Mouse (Mus musculus) brain, adult 2 months (tissue): ENCODE measurements around the gene Ghr.

ENCODE experiments used
- DNase-seq: peaks from one replicate; pipeline ENCODE4 v3.0.0; 2011; ENCODE audit warnings: low read depth, low spot score

Gene Ghr

DNA sequence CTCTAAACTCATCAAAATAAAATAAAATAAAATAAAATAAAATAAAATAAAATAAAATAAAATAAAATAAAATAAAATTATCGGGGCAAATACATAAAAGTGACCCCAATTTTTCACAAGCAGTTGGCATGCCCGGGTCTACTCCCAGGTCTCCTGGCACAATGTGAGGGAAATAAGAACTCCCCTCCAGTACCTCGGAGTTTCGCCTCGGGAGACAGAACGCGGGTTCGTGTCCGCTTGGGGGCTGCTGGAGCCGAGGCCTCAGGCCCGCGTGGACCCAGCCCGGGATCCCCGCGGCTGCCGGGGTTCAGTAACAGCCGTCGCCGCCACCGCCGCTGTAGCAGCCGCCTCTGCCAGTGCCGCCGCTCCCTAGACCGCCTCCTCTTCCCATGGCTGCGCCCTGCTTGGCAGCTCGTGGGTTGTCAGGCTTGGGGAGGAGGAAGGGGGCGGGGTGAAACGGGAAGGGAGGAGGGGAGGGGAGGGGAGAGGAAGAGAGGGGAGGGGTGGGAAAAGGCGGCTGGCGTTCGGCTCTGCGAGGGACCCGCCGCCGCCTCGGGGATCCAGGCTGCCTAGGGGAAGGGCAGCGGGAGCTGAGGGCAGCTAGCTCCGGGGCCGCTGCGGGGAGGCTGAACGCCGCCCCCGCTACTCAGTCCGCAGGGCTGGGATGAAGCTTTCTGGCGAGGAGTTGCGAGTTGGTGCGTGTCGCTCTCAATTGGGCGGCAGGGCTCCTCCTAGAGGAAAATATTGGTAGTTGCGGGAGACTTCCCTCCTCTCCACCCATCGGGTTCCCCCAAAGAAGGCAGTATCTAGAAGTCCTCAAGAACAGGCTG, at the start of gene Ghr:
Gene Ghr (minus strand): TSS at position 686 of the 830 bp plus-strand sequence.
- DNase-seq: peak; percentile 94

DNA sequence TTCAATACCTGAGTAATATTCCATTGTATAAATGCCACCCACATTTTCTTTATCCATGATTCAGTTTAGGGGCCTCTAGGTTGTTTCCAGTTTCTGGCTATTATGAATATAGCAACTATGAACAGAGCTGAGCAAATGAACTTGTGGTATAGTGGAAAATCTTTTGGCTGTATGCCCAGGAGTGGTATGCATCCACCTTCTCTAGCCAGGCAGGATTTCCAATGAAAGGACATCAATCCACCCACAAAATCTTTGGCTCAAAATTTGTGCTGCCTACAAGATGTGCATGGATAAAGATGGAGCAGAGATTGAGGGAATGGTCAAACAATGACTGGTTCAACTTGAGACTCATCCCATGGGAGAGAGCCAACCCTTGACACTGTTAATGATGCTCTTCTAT, 39.5 kb upstream of the Ghr start:
- peak; percentile 2 for DNase-seq

- no peak for DNase-seq
Measured at GRCm38 (mm10) chr15:3620368-3620767, 37.1 kb upstream of the Ghr start.

- DNase-seq: no peak
Measured at GRCm38 (mm10) chr15:3618311-3618710, 35.0 kb upstream of the Ghr start.

DNA sequence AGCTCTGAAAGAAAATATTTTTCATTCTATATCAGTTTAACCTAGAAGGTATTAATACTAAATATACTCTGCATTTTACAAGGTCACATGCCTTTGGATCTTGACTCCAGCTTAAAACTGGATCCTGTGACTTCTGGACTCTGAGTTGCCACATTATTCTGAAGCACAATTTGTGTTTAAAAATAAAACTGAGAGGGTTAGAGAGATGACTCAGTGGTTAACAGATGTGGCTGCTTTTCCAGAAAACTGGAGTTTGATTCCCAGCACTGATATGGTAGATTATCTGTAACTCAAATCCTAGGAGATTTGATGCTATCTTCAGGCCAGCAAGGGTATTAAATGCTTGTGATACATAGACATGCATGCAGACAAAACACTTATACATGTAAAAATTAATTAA, 28.7 kb upstream of the Ghr start:
- DNase-seq: no peak

DNA sequence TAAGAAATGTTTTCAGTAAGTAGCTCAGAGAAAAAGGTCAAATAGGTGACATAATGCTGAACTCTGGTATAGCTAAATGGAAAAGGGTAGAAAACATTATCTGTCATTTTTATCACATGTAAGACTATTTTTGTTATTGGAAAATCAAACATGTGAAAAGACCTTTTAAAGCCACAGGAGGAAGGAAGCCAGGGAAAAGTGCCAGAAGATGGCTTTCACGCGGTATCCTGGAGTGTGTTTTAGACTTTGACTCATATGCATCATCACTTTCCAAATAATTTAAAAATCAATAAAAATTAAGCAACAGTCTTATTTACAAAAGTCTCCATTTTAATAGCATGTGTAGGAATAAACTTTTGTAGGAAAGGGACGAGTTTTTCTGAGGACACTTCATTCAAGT, 24.7 kb upstream of the Ghr start:
- no peak for DNase-seq

- no peak for DNase-seq
Measured at GRCm38 (mm10) chr15:3602098-3602486, 18.8 kb upstream of the Ghr start.

GRCm38 (mm10) chr15:3601422-3602097, 18.3 kb upstream of the Ghr start:
- DNase-seq: no peak

DNA sequence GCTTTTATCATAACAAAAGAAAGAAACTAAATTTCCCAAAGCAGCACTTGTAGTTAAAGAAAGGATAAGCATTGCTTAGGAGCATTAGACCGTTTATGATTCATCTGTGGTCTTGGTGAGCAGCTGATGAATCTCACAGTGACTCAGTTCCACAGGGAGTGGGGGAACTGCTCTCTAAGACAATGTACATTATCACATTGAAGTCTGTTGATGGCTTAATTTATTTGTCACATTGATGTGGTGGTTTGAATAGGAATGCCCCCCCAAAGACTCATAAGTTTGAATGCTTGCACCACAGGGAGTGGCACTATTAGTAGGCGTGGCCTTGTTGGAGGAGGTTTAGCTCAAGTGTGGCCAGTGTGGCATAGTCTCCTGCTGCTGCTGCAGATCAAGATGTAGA, 4.6 kb upstream of the Ghr start:
- peak; percentile 47 for DNase-seq

- DNase-seq: no peak
Measured at GRCm38 (mm10) chr15:3584361-3584760, 1.1 kb upstream of the Ghr start.

DNA sequence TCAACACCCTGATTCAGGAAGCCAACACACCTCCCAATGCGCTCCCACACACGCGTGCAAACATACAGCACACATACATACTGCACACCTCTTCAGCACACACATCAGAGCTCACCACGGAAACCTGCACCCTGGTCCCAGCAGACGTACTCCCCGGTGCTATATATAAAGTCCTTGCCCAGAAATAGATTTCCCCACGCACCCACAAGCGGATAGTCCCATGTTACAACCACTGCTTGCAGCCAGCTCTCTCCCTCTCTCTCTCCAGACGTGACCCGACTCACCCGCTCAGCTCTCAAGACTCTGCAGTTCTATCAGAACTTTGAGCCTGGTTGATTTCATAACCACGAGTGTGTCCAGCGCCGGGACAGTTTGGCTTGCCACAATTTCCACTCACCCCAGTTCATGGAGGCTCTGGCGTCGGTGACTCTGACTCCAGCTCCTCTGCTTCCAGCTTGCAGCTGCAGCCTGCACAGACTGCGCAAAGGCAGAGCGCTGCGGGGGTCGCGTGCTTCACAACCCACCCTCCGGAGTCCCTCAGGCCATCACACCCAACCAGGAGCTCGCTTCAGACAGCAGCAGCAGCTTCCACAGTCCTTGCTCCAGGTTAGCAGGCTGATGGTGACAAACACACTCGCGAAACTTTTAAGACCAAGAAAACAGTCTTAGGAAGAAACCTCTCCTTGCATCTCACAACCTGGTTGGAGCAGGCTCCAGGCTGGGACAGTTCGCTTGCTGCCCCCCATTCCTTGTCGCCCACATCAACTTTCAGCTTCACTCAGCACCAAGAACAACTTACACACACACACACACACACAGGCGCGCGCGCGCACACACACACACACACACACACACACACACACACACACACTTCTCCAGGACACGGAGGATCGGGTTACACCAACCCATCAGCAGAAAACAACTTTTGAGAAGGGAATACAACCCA, 1.2 kb downstream of the Ghr start:
- peak; percentile 63 for DNase-seq

DNA sequence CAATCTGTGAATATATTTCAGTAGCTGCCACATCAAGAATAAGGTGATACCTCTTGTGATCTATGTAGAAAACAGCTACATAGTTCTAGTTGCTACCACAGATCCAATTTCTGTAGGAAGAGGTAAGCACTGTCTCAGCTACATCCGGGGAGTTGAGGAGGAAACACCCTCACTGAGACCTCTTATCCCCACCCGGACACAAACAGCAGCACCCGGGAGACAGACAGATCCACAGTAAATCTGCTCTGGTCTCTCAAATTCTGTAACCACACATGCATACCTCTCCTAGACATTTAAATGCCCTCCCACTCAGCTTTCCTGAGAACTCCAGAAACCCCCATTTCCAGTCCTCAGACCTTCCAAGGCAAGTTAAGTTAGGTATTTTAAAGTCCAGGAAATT, 2.0 kb downstream of the Ghr start:
- DNase-seq: no peak

- DNase-seq: peak; percentile 53
Measured at GRCm38 (mm10) chr15:3580216-3580615, 3.1 kb downstream of the Ghr start.

GRCm38 (mm10) chr15:3578286-3578980, 4.9 kb downstream of the Ghr start:
- peak; percentile 13 for DNase-seq

GRCm38 (mm10) chr15:3569178-3569903, 14.0 kb downstream of the Ghr start:
- DNase-seq: peak; percentile 52

GRCm38 (mm10) chr15:3564570-3564969, 18.7 kb downstream of the Ghr start:
- DNase-seq: no peak

DNA sequence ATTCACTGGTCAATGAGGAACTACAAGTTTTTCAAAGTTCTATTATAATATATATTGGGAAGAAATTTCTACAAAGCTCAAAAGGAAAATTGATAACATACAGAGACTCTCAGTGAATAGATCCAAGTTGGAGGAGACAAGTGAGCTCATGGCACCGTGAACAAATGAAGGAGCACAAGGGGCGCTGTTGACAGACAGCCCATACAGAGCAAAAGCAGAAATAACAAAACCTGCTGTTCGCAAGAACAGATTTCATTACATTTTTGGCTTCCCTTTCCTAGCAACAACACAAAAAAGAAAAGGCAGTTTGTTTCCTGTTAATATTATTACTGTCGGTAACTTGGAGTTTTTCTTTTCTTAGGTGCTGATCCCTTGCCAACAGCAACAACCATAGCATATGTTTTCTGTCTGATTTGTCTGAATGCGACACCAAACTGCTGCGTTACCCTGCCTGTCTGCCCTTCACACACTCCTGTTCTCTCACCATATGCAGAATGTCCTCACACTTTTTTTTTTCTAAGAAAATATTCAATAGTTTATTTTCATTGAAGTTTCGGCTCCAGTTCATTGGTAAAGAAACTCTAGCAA, 19.3 kb downstream of the Ghr start:
- DNase-seq: peak; percentile 21

DNA sequence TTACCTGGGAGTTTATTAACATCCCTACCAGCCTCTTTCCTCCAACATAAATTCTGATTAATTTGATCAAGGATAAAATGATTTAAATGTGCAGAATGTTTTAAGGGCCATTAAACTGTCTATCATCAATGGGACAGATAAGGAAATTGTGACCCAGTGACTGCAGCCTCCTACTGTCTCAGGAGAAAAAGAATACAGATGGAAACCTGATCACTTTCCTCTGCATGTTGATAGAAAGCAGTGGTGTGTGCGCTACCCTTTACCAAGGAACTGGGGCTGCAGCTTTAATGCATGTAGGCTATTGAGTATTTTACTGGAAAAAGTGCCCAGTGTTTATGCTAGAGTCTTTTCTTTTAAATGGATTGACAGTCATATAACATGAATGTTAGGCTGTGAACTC, 19.8 kb downstream of the Ghr start:
- DNase-seq: no peak

GRCm38 (mm10) chr15:3558524-3558923, 24.8 kb downstream of the Ghr start:
- no peak for DNase-seq

GRCm38 (mm10) chr15:3544289-3544688, 39.0 kb downstream of the Ghr start:
- no peak for DNase-seq
